Mouse (Mus musculus): ENCODE measurements around the gene Grifin.

Gene Grifin

DNA sequence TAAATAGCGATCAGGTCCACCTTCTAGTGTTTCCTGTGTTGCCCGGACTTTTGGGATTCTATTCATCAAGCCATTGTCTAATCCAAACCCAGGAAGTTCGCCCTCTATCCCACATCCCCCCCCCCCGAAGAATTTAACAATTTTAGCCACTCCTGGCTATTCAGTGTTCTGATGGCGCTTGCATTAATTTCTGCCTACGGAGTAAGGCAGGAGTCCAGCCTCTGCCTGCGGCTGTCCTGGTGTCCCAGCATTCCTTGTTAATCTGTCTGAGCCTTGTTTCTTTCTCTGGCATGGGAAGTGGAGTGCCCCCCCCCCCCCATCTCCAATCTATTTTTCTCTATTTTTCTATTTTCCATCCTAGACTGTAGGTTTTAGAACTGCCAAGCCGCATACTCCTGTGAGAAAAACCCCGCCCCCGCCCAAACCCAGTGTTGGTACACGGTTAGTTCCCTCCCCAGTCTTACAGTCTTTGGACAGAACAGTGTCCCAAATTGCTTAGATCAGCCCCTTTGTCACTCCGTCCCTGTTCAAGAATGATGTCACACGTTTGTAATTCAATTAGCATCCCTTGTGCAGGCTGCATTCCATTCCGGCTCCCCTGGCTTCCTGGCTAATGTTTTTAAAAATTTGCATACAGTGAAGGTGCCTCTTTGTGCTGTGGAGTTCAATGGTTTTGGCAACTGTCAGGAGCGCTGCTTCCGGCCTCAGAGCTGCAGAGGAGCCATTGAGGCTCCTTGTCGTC lies 15.4 kb downstream of the Grifin start:
- no peak for DNase-seq (ENCODE audit: low read depth, low spot score)

GRCm38 (mm10) chr5:140546332-140546731 lies 18.5 kb downstream of the Grifin start:
- no peak for DNase-seq (ENCODE audit: low read depth, low spot score)

- DNase-seq (ENCODE audit: low read depth, low spot score): no peak
Observed at GRCm38 (mm10) chr5:140545651-140546050, 19.2 kb downstream of the Grifin start.

DNA sequence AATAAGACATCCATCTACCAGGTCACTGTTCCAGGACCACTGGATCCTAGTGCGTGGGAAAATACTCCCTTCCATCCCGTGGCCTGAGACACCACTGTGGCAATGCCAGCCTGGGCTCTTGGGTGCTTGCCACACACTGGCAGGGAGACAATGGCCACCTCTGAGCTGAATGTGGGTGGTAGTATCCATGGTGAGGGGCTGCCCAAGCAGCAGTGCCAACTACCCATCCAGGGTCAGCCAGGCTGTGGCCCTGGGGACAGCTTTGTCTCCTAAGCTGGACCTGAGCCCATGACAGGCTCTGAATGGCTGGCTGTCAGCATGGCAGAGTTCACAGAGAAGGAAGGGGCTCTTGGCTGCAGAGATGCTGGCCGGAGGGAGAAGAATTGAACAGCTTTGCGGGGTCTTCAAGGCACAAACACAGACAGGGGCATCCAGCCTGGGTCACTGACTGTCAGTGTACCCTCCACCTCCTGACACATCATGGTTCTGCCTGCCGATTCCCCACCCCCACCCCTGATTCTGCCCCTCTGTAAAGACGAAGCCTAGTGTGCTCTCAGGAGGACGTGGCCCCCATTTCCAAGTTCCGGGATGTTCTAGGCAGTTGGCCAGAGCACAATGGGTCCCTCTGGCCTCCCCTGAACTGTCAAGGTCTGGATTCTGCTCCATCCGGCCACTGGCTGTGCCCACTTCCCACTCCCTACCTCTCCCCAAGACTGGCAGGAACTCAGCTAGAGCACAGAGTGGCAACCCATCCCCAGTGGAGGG lies 21.9 kb downstream of the Grifin start:
- no peak for DNase-seq (ENCODE audit: low read depth, low spot score)

- peak; percentile 74 for DNase-seq (ENCODE audit: low read depth, low spot score)
Observed at GRCm38 (mm10) chr5:140540106-140540505, 24.8 kb downstream of the Grifin start.

DNA sequence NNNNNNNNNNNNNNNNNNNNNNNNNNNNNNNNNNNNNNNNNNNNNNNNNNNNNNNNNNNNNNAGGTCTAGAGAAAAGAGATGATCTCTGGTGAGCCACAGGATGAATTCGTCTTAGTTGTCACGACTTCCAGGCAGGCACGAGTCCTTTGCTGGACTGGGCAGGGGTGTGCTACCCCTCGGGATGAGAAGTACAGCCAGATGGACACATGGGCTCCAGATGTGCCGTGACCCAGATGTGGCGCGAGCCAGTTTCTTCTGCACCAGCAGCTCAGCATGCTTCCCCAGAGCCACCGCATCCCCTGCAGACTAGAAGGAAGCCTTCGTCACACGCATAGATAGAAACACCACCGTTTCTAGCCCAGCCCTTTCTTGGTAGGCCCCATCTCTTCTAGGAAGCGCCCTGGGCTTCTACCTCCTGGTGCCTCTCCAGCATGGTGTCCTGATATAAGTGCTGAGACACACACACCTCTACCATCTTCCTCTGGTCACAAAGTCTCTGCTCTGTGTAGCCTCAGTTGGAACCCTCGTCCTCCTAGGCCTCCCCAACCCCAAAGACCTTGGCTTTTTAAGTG lies 26.7 kb downstream of the Grifin start:
- DNase-seq (ENCODE audit: low read depth, low spot score): peak; percentile 51

DNA sequence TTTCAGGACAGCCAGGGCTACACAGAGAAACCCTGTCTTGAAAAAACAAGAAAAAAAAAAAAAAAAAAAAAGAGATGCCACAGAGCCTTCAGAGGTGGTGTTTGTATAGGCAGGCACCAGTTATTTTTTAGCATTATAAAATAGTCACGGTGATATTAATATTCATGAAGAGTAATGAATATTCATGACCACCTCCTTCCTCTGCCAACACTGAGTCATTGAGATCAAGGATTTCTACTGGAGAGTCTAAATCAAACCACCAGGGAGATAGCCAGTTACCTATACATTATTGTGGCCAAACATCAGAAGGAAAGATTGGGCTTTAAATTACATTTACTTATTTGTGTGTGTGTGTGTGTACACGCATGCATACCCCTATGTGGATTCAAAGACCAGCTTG lies 38.1 kb downstream of the Grifin start:
- no peak for DNase-seq (ENCODE audit: low read depth, low spot score)

DNA sequence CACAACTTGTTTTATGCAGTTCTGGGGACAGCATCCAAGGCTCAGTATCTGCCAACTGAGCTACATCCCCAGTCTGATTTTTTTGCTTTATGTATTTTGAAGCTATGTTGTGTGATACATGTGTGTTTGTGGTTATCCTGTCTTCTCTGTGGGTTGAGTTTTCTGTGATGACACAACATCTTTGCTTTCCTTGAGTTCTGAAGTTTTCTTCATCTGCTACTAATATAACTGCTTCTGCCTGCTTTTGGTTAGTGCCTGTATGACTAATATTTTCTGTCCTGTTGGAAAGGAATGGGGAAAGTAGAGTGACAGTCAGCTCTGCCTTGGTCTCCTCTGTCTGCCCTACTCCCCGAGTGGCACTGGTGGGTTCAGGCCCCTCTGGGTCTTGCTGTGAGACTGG lies 43.7 kb downstream of the Grifin start:
- DNase-seq (ENCODE audit: low read depth, low spot score): no peak

DNA sequence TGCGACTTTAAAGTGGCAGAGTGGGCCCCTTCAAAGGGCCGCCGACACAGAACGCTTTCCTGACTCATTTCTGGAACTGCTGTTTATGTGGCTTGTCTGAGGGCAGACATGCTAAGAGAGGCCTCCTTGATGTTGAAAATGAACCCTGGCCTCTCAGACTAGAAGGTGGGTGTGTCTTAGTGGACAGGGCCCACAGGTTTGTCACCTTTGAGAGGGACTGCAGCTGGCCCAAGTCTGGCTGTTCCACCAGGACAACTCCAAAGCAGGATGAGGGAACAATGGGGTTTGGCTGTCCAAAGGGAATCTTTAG lies 47.0 kb downstream of the Grifin start:
- no peak for DNase-seq (ENCODE audit: low read depth, low spot score)

DNA sequence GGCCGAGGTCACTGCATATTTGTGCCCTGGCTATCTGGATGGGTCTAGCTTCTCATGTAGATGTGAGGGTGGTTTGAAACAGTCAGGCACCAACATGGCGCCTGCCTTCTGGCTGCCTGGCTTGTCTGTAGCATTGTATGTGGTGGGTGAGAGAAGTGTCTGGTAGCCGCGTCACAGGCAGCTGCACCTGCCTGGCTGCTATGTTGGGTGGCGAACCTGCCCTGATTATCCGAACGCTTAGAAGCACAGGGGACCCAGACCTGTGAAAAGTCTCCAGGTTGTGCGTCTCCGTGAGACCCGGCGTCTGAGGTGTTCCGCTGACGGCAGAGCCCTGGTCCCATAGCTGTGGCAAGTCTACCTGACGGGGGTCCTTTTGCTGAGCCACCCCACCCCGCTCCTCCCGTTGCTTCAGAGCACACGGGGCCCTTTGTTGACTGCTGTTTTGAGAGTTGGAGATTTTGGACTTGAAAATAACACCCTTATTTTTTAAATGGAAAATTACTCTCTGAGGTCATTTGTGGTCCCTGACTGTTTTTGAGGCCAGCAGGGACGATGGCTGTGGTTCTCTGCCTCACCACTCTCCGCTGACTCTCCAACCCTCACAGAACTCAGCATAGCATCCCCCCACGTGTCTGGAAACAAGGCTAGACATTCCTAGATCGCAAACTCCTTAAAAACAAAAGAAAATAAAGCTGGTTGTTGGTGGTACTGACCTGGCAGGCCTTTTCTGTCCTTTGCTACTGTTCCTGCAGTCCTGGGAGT lies 47.5 kb downstream of the Grifin start:
- no peak for DNase-seq (ENCODE audit: low read depth, low spot score)

GRCm38 (mm10) chr5:140514799-140515486 lies 49.9 kb downstream of the Grifin start:
- peak; percentile 42 for DNase-seq (ENCODE audit: low read depth, low spot score)

DNA sequence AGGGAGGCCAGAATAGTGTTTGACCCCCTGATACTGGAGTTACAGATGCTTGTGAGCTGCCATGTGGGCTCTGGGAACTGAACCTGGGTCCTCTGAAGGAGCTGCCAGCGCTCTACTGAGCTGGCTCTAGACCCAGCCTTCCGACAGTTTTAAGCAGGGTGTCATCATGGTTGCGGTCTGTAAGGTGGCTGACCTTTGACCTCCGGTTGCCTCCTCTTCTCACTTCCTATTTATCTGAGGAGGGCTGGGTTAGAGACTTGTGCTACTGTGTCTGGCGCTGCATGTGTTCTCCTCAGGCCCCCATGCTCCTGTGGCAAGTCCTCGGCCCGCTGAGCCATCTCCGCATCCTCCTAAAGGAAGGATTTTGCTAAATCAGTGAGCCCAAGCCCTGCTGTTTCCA lies 51.0 kb downstream of the Grifin start:
- no peak for DNase-seq (ENCODE audit: low read depth, low spot score)
